Mouse (Mus musculus) embryonic facial prominence, embryonic 14.5 days (tissue): ENCODE measurements at regions not wholly inside any gene's neighbourhood (a gene's known extent, or its start where the extent isn't known, plus 50 kb on each side); places are given as distances from the start of the nearest gene placed in this dataset. TPM values are rescaled to one million over a fixed set of nuclear protein-coding genes. Genes with fewer than 3 reads are reported as not detected.

Experiments used
- ATAC-seq: fragments of 200-750 bp; cut with Nextera tagmentation; 2 replicates; pipeline ENCODE4 v1.8.0; 2017; ENCODE audit warnings: low read depth, moderate number of reproducible peaks, moderate TSS enrichment
- DNase-seq: peaks from one replicate; pipeline ENCODE4 v3.0.0-alpha.2; 2015; ENCODE audit warnings: low spot score
- H3K27ac ChIP-seq: fragments of 300-500 bp; sonication (generic); replicated peaks from 2 replicates; pipeline ENCODE4 v1.5.1; 2014; ENCODE audit warnings: low read depth, mild to moderate bottlenecking, low read length, moderate library complexity
- H3K27me3 ChIP-seq: fragments of 300-500 bp; sonication (generic); replicated peaks from 2 replicates; pipeline ENCODE4 v1.6.1; 2014; ENCODE audit warnings: low read length; ENCODE audit not compliant: control insufficient read depth, insufficient read depth
- H3K36me3 ChIP-seq: fragments of 300-500 bp; sonication (generic); 2 replicates; pipeline ENCODE4 v1.6.1; 2014; ENCODE audit warnings: low read length, mixed read lengths; ENCODE audit not compliant: control insufficient read depth, insufficient read depth
- H3K4me1 ChIP-seq: fragments of 300-500 bp; sonication (generic); 2 replicates; pipeline ENCODE4 v1.6.1; 2014; ENCODE audit warnings: antibody characterized with exemption, low read length; ENCODE audit not compliant: control insufficient read depth, insufficient read depth
- H3K4me2 ChIP-seq: fragments of 300-500 bp; sonication (generic); 2 replicates; pipeline ENCODE4 v1.6.1; 2014; ENCODE audit warnings: low read depth, mild to moderate bottlenecking, low read length, moderate library complexity, mixed read lengths
- H3K4me3 ChIP-seq: fragments of 300-500 bp; sonication (generic); 2 replicates; pipeline ENCODE4 v1.5.1; 2014; ENCODE audit warnings: low read depth, mild to moderate bottlenecking, low read length
- H3K9ac ChIP-seq: fragments of 300-500 bp; sonication (generic); 2 replicates; pipeline ENCODE4 v1.6.1; 2014; ENCODE audit warnings: low read depth, mild to moderate bottlenecking, low read length, moderate library complexity, mixed read lengths
- H3K9me3 ChIP-seq: fragments of 300-500 bp; sonication (generic); 2 replicates; pipeline ENCODE4 v1.6.1; 2016; ENCODE audit warnings: low read length; ENCODE audit not compliant: control insufficient read depth
- WGBS: fragments of 180-500 bp; shearing (Covaris S2); extraction: QIAGEN DNeasy Blood & Tissue Kit; methylation state at CpG from one replicate; pipeline ENCODE4 v1.1.7; 2014; 5-methylcytosine and 5-hydroxymethylcytosine counted together
- microRNA-seq: library from miRNA; unstranded; fragments of <30 nt; microRNA quantifications from one replicate; pipeline ENCODE4, GENCODE M21; 2016; ENCODE audit warnings: borderline number of aligned reads

- no peak overlapping the region for H3K4me3 ChIP-seq
- no peak overlapping the region for H3K9ac ChIP-seq
- H3K4me2 ChIP-seq: no peak overlapping the region
- WGBS: 61% methylated on average over 3 of the region's 3 CpGs
- DNase-seq (no peak), ATAC-seq (no peak)
- no peaks in the 10 kb centered on the region for H3K9me3 ChIP-seq
- no peaks in the 10 kb centered on the region for H3K27me3 ChIP-seq
- H3K4me1 ChIP-seq: no peaks in the 10 kb centered on the region
- H3K27ac ChIP-seq: no peak overlapping the region
- H3K36me3 ChIP-seq: no peaks in the 10 kb centered on the region
These were observed 264.6 kb downstream of the Gm19410 start for GRCm38 (mm10) chr8:36030237-36030636.

GRCm38 (mm10) chr8:36031966-36032719, 266.6 kb downstream of the Gm19410 start:
- 62% methylated on average over 10 of the region's 10 CpGs for WGBS
- no peak overlapping the region for H3K4me2 ChIP-seq
- ATAC-seq: no peak
- H3K27ac ChIP-seq: no peak overlapping the region
- no peaks in the 10 kb centered on the region for H3K4me1 ChIP-seq
- H3K4me3 ChIP-seq: no peak overlapping the region
- no peak overlapping the region for H3K9ac ChIP-seq
- no peaks in the 10 kb centered on the region for H3K36me3 ChIP-seq
- no peaks in the 10 kb centered on the region for H3K27me3 ChIP-seq
- H3K9me3 ChIP-seq: no peaks in the 10 kb centered on the region
- DNase-seq: no peak

- 88% methylated on average over 7 of the region's 7 CpGs for WGBS
- ATAC-seq: no peak
- Histone ChIP-seq H3K4me1 (no peaks in the 10 kb centered on the region), H3K9ac (no peak overlapping the region), H3K4me2 (no peak overlapping the region), H3K27me3 (no peaks in the 10 kb centered on the region), H3K27ac (no peak overlapping the region), H3K36me3 (no peaks in the 10 kb centered on the region), H3K9me3 (peaks cover 3% of the 10 kb centered on the region; the same call in 1 of the 2 replicates), H3K4me3 (no peak overlapping the region)
- no peak for DNase-seq
These were observed 269.7 kb downstream of the Gm19410 start for GRCm38 (mm10) chr8:36035339-36035738.

DNA sequence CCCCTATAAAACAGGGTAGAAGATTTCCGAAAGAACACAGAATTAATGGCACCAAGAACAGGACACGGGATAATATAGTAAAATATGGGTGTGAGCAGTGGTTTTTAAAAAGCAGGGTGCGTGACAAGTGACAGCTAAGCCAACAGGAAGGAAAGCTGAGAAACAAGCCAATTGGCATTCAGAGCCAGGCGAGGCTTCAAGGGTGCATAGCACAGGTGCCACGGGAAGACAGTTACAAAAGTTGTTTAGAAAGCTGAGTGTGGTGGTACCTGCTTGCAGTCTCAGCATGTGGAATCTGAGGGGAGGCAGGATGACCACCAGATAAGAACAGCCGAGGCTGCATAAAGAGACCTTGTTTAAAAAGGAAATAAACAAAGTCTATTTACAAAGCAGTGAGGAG, 270.7 kb downstream of the Gm19410 start:
- no peak for DNase-seq
- Histone ChIP-seq H3K4me2 (no peak overlapping the region), H3K4me1 (no peaks in the 10 kb centered on the region), H3K4me3 (no peak overlapping the region), H3K9ac (no peak overlapping the region), H3K27me3 (no peaks in the 10 kb centered on the region), H3K36me3 (no peaks in the 10 kb centered on the region), H3K9me3 (peaks cover 3% of the 10 kb centered on the region; the same call in 1 of the 2 replicates), H3K27ac (no peak overlapping the region)
- ATAC-seq: no peak
- 64% methylated on average over 6 of the region's 6 CpGs for WGBS

DNA sequence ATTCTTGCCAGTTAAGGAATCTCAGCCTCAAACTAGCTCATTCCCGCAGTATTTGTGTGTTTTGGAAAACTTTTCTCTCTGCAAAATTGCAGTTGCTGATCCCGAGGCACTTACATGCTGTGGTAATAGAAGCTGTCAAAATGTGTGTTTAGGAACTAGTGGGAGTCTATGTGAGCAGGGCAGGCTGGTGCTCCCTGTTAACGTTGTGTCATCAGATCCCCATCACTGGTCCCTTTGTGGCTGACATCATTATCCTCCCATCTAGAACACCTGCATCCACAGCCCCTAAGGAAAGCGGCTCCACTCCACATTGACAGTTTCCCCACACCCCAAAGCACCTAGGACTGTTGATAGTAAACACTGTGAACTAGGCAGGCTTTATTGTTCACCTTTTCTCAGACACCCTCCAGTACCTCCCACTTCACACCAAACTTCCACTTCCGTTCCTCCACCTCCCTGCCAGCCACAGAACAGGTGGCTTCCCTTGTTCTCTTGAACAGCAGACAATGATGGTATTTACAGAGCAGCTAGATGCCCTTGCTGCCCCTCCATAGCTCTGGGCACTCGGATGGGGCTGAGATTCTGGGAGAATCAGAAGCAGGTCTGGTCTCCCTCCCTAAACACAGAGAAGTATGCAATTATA, 275.8 kb downstream of the Gm19410 start:
- WGBS: 61% methylated on average over 6 of the region's 6 CpGs
- H3K4me1 ChIP-seq: no peaks in the 10 kb centered on the region
- no peaks in the 10 kb centered on the region for H3K36me3 ChIP-seq
- no peak overlapping the region for H3K27ac ChIP-seq
- peak; percentile 30 for DNase-seq
- no peak overlapping the region for H3K9ac ChIP-seq
- H3K4me3 ChIP-seq: no peak overlapping the region
- no peaks in the 10 kb centered on the region for H3K27me3 ChIP-seq
- H3K9me3 ChIP-seq: peaks cover 3% of the 10 kb centered on the region; the same call in 1 of the 2 replicates
- no peak overlapping the region for H3K4me2 ChIP-seq
- peak; percentile 73 for ATAC-seq

GRCm38 (mm10) chr8:36042594-36042993, 277.0 kb downstream of the Gm19410 start:
- no peak for ATAC-seq
- Histone ChIP-seq H3K4me1 (no peaks in the 10 kb centered on the region), H3K4me3 (no peak overlapping the region), H3K36me3 (no peaks in the 10 kb centered on the region), H3K27me3 (no peaks in the 10 kb centered on the region), H3K27ac (no peak overlapping the region), H3K9ac (no peak overlapping the region), H3K4me2 (no peak overlapping the region), H3K9me3 (peaks cover 3% of the 10 kb centered on the region; the same call in 1 of the 2 replicates)
- 77% methylated on average over 4 of the region's 4 CpGs for WGBS
- DNase-seq: no peak

Small RNAs in the stretch of these regions (microRNA-seq; reads per million reads assigned to microRNA genes)
- not detected for gene Gm22030
